In the genomic region with DNA sequence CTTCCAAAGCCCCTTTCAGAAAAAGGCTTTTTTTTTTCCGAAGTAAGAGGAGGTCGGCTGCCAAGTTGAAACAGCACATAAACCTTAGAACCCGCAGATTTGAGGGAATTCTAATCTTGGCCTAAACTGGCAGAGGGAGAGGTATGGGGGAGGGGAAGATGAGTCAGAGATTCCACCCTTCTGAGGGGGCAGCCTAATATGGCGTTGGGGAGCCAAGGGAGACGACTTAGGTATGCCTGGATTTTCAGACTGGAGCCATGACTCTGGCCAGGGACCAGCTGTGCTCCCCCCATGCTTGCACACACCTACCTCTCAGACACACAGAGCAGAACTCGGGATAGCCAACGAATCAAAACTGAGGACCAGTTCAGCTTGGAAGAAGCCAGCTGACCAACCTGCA, we compare ENCODE assay signal across 19 mouse cellular contexts.
A peak's percentile ranks its signal among the peaks of the same experiment; 100 is the strongest.
DNase-seq lines count a peak whose midpoint lies in the region; ATAC-seq and TF ChIP-seq lines count a peak whose summit lies in the region.
"Had no signal": no experiment of that assay in that cellular context is flagged by ENCODE, and none has a peak within 500 bp of the region (broad histone marks: within the 10 kb centered on the region; RNA-seq: fewer than 3 reads in every experiment).

No protein-coding gene starts in this region.

- H3K27ac ChIP-seq in heart, embryonic 12.5 days (ENCODE audit: poor library complexity, severe bottlenecking), result peak overlapping the region; percentile 45
- no peak overlapping the region for H3K27ac ChIP-seq in heart, embryonic 11.5 days (ENCODE audit: low read depth, low read length)
- no peak overlapping the region for H3K27ac ChIP-seq in lung, embryonic 14.5 days (ENCODE audit: low read depth)
- no peak overlapping the region for H3K27ac ChIP-seq in lung, postnatal 0 days (ENCODE audit: low read length)
- peak overlapping the region; percentile 84 for H3K27ac ChIP-seq in embryonic fibroblast, embryonic 13.5 days (ENCODE audit: insufficient read depth, low read length)
- peak overlapping the region; percentile 48; the same call in 1 of the 2 replicates for H3K27ac ChIP-seq in stomach, embryonic 15.5 days
- H3K27ac ChIP-seq: embryonic facial prominence, embryonic 15.5 days; forebrain, embryonic 15.5 days; layer of hippocampus, adult 2 months; left cerebral cortex, adult 2 months; lung, embryonic 15.5 days; midbrain, embryonic 12.5 days had no signal

- no peak for TF ChIP-seq POLR2A in embryonic fibroblast, embryonic 13.5 days (IDR thresholded peaks at IDR 0.05; ENCODE audit: low read depth, low read length)

- TF ChIP-seq CTCF in lung, embryonic 14.5 days (IDR thresholded peaks at IDR 0.05; ENCODE audit: low read depth), result no peak
- TF ChIP-seq CTCF in lung, postnatal 0 days (IDR thresholded peaks at IDR 0.05), result no peak
- TF ChIP-seq CTCF in embryonic fibroblast, embryonic 13.5 days (IDR thresholded peaks at IDR 0.05; ENCODE audit: borderline replicate concordance, insufficient read depth, low read length), result no peak

- 38% methylated on average over 7 of the region's 7 CpGs for WGBS in heart, embryonic 12.5 days
- 45% methylated on average over 7 of the region's 7 CpGs for WGBS in heart, embryonic 11.5 days (ENCODE audit: insufficient replicate concordance)
- WGBS in lung, embryonic 14.5 days, result 53% methylated on average over 7 of the region's 7 CpGs
- WGBS in lung, postnatal 0 days, result 54% methylated on average over 7 of the region's 7 CpGs
- 54% methylated on average over 7 of the region's 7 CpGs for WGBS in stomach, embryonic 15.5 days

- H3K4me2 ChIP-seq in heart, embryonic 12.5 days, result no peak overlapping the region
- no peak overlapping the region for H3K4me2 ChIP-seq in heart, embryonic 11.5 days
- H3K4me2 ChIP-seq in lung, embryonic 14.5 days, result no peak overlapping the region
- no peak overlapping the region for H3K4me2 ChIP-seq in lung, postnatal 0 days (replicated peaks; ENCODE audit: low read depth, low read length)
- H3K4me2 ChIP-seq in stomach, embryonic 15.5 days, result no peak overlapping the region
- H3K4me2 ChIP-seq: embryonic facial prominence, embryonic 15.5 days; forebrain, embryonic 15.5 days; lung, embryonic 15.5 days; midbrain, embryonic 12.5 days had no signal

- H3K4me1 ChIP-seq in heart, embryonic 12.5 days (replicated peaks), result peaks cover 47% of the 10 kb centered on the region
- H3K4me1 ChIP-seq in heart, embryonic 11.5 days (ENCODE audit: control insufficient read depth, insufficient read depth, low read length), result peaks cover 46% of the 10 kb centered on the region
- peaks cover 7% of the 10 kb centered on the region for H3K4me1 ChIP-seq in lung, embryonic 14.5 days (ENCODE audit: insufficient read depth)
- no peaks in the 10 kb centered on the region for H3K4me1 ChIP-seq in lung, postnatal 0 days (ENCODE audit: insufficient read depth, low read depth, low read length)
- H3K4me1 ChIP-seq in embryonic fibroblast, embryonic 13.5 days (ENCODE audit: control insufficient read depth, insufficient read depth, low read length), result peaks cover 15% of the 10 kb centered on the region
- H3K4me1 ChIP-seq in stomach, embryonic 15.5 days, result peaks cover 10% of the 10 kb centered on the region; the same call in 1 of the 2 replicates
- H3K4me1 ChIP-seq: forebrain, embryonic 15.5 days; midbrain, embryonic 12.5 days had no signal

- no peak overlapping the region for H3K4me3 ChIP-seq in heart, embryonic 12.5 days
- H3K4me3 ChIP-seq in heart, embryonic 11.5 days (ENCODE audit: low read depth, low read length), result no peak overlapping the region
- H3K4me3 ChIP-seq in lung, embryonic 14.5 days (ENCODE audit: low read depth, low read length), result no peak overlapping the region
- no peak overlapping the region for H3K4me3 ChIP-seq in lung, postnatal 0 days (ENCODE audit: low read depth, low read length)
- no peak overlapping the region for H3K4me3 ChIP-seq in embryonic fibroblast, embryonic 13.5 days (ENCODE audit: insufficient read depth, low read length)
- H3K4me3 ChIP-seq in stomach, embryonic 15.5 days (replicated peaks), result no peak overlapping the region
- H3K4me3 ChIP-seq: embryonic facial prominence, embryonic 15.5 days; forebrain, embryonic 15.5 days; layer of hippocampus, adult 2 months; left cerebral cortex, adult 2 months; lung, embryonic 15.5 days; midbrain, embryonic 12.5 days had no signal

- no peaks in the 10 kb centered on the region for H3K9me3 ChIP-seq in heart, embryonic 12.5 days (replicated peaks)
- no peaks in the 10 kb centered on the region for H3K9me3 ChIP-seq in heart, embryonic 11.5 days (replicated peaks; ENCODE audit: control insufficient read depth, low read length)
- H3K9me3 ChIP-seq in lung, embryonic 14.5 days (ENCODE audit: low read depth, low read length), result no peaks in the 10 kb centered on the region
- H3K9me3 ChIP-seq in lung, postnatal 0 days (ENCODE audit: low read length), result no peaks in the 10 kb centered on the region
- H3K9me3 ChIP-seq in stomach, embryonic 15.5 days, result no peaks in the 10 kb centered on the region
- H3K9me3 ChIP-seq: embryonic facial prominence, embryonic 15.5 days; forebrain, embryonic 15.5 days; lung, embryonic 15.5 days; midbrain, embryonic 12.5 days had no signal

- H3K9ac ChIP-seq in heart, embryonic 12.5 days, result no peak overlapping the region
- no peak overlapping the region for H3K9ac ChIP-seq in heart, embryonic 11.5 days (ENCODE audit: low read depth, low read length)
- H3K9ac ChIP-seq in lung, embryonic 14.5 days, result no peak overlapping the region
- H3K9ac ChIP-seq in lung, postnatal 0 days (replicated peaks; ENCODE audit: low read depth), result no peak overlapping the region
- H3K9ac ChIP-seq in stomach, embryonic 15.5 days, result no peak overlapping the region
- H3K9ac ChIP-seq: embryonic facial prominence, embryonic 15.5 days; forebrain, embryonic 15.5 days; lung, embryonic 15.5 days; midbrain, embryonic 12.5 days had no signal

- peak; percentile 31; the same call in 1 of the 2 replicates for ATAC-seq in heart, embryonic 12.5 days (ENCODE audit: insufficient number of reproducible peaks, low FRiP score)
- no peak for ATAC-seq in heart, embryonic 11.5 days (replicated peaks; ENCODE audit: insufficient number of reproducible peaks, low FRiP score, low TSS enrichment)
- peak; percentile 39; the same call in 1 of the 2 replicates for ATAC-seq in lung, embryonic 14.5 days (ENCODE audit: insufficient read depth)
- no peak for ATAC-seq in lung, postnatal 0 days
- ATAC-seq in stomach, embryonic 15.5 days (ENCODE audit: insufficient read depth, low FRiP score, low read depth), result peak; percentile 68; the same call in 1 of the 2 replicates
- ATAC-seq: forebrain, embryonic 15.5 days had no signal

- TF ChIP-seq EP300 in lung, postnatal 0 days (IDR thresholded peaks at IDR 0.05), result no peak

- DNase-seq in lung, embryonic 14.5 days, result peak; percentile 38
- DNase-seq in lung, postnatal 0 days (ENCODE audit: low spot score), result no peak
- DNase-seq in embryo, embryonic 10 days (ENCODE audit: low spot score), result no peak
- no peak for DNase-seq in gastrocnemius, postnatal 25 days
- DNase-seq: cerebellum, postnatal 36 days; gastrocnemius, postnatal 10 days; kidney, adult 2 months; right cerebral cortex, postnatal 4 days; thymus, postnatal 25 days had no signal

- no peaks in the 10 kb centered on the region for H3K27me3 ChIP-seq in heart, embryonic 12.5 days (replicated peaks)
- no peaks in the 10 kb centered on the region for H3K27me3 ChIP-seq in heart, embryonic 11.5 days (ENCODE audit: control insufficient read depth, insufficient read depth, low read length)
- H3K27me3 ChIP-seq in lung, embryonic 14.5 days (ENCODE audit: insufficient read depth, low read length), result no peaks in the 10 kb centered on the region
- H3K27me3 ChIP-seq in lung, postnatal 0 days (replicated peaks; ENCODE audit: insufficient read depth, low read length), result no peaks in the 10 kb centered on the region
- H3K27me3 ChIP-seq in stomach, embryonic 15.5 days (replicated peaks), result no peaks in the 10 kb centered on the region
- H3K27me3 ChIP-seq: embryonic facial prominence, embryonic 15.5 days; forebrain, embryonic 15.5 days; lung, embryonic 15.5 days had no signal

- H3K36me3 ChIP-seq in heart, embryonic 12.5 days, result no peaks in the 10 kb centered on the region
- no peaks in the 10 kb centered on the region for H3K36me3 ChIP-seq in heart, embryonic 11.5 days (ENCODE audit: control insufficient read depth, insufficient read depth, low read length)
- no peaks in the 10 kb centered on the region for H3K36me3 ChIP-seq in lung, embryonic 14.5 days (ENCODE audit: insufficient read depth)
- H3K36me3 ChIP-seq in lung, postnatal 0 days (ENCODE audit: insufficient read depth, low read length), result no peaks in the 10 kb centered on the region
- no peaks in the 10 kb centered on the region for H3K36me3 ChIP-seq in stomach, embryonic 15.5 days
- H3K36me3 ChIP-seq: embryonic facial prominence, embryonic 15.5 days; forebrain, embryonic 15.5 days; lung, embryonic 15.5 days; midbrain, embryonic 12.5 days had no signal

Comparison
In these comparisons a context has a peak if more than half of its experiments do, and no peak if none do; other contexts are left out.
1. ATAC-seq: peak in heart, embryonic 12.5 days (single experiment), lung, embryonic 14.5 days (single experiment) and stomach, embryonic 15.5 days (single experiment); none in heart, embryonic 11.5 days (single experiment) and lung, postnatal 0 days (single experiment).
2. H3K27ac ChIP-seq: peak in heart, embryonic 12.5 days (single experiment), embryonic fibroblast, embryonic 13.5 days (single experiment) and stomach, embryonic 15.5 days (single experiment); none in heart, embryonic 11.5 days (single experiment), lung, embryonic 14.5 days (single experiment) and lung, postnatal 0 days (single experiment).